Mouse (Mus musculus) C2C12 (cell line): Measurements from ENCODE around the gene Aurkaip1. TPM values are rescaled to one million over a fixed set of nuclear protein-coding genes. Genes with fewer than 3 reads are reported as not detected.
A peak's percentile ranks its signal among the peaks of the same experiment; 100 is the strongest.

Experiments used
- H3K27me3 ChIP-seq: one replicate; pipeline ENCODE4 v1.6.1; 2011; ENCODE audit not compliant: control insufficient read depth, insufficient read depth, insufficient read length
- H3K36me3 ChIP-seq: one replicate; pipeline ENCODE4 v1.6.1; 2011; ENCODE audit not compliant: control insufficient read depth, insufficient read depth
- H3K4me3 ChIP-seq: one replicate; pipeline ENCODE4 v1.5.1; 2011; ENCODE audit warnings: mild to moderate bottlenecking, control low read depth; ENCODE audit not compliant: poor library complexity, insufficient read depth, severe bottlenecking
- H3K79me2 ChIP-seq: one replicate; pipeline ENCODE4 v1.6.1; 2011; ENCODE audit not compliant: control insufficient read depth, insufficient read depth
- H3K79me3 ChIP-seq: one replicate; pipeline ENCODE4 v1.6.1; 2011; ENCODE audit warnings: low read depth, control low read depth
- H3ac ChIP-seq: one replicate; pipeline ENCODE3; 2011; ENCODE audit warnings: low read depth; ENCODE audit not compliant: control insufficient read depth, insufficient read length
- CEBPB ChIP-seq: IDR thresholded peaks from one replicate; pipeline ENCODE4 v1.6.1; 2011; ENCODE audit warnings: low read depth, mild to moderate bottlenecking, control low read depth, moderate library complexity
- CTCF ChIP-seq: IDR thresholded peaks from one replicate; pipeline ENCODE4 v1.5.1; 2011; ENCODE audit not compliant: control insufficient read depth, insufficient read depth, insufficient read length
- FOSL1 ChIP-seq: IDR thresholded peaks from one replicate; pipeline ENCODE4 v1.8.0; 2011; ENCODE audit warnings: mild to moderate bottlenecking, low read length; ENCODE audit not compliant: poor library complexity, insufficient read depth, severe bottlenecking
- MAX ChIP-seq: IDR thresholded peaks from one replicate; pipeline ENCODE4 v1.6.1; 2011; ENCODE audit warnings: mild to moderate bottlenecking, control low read depth
- MYOD1 ChIP-seq: IDR thresholded peaks from one replicate; pipeline ENCODE4 v1.6.1; 2011; ENCODE audit warnings: low read depth; ENCODE audit not compliant: control insufficient read depth, insufficient read length
- MYOG ChIP-seq: IDR thresholded peaks from one replicate; pipeline ENCODE4 v1.6.1; 2011; ENCODE audit not compliant: control insufficient read depth, insufficient read length; ENCODE audit errors: extremely low read depth
- USF1 ChIP-seq: IDR thresholded peaks from one replicate; pipeline ENCODE4 v1.6.1; 2011; ENCODE audit warnings: low read depth, mild to moderate bottlenecking, control low read depth, moderate library complexity
- microRNA-seq: library from miRNA; unstranded; fragments of <30 nt; microRNA quantifications from one replicate; pipeline ENCODE4, GENCODE M21; 2019; ENCODE audit warnings: borderline microRNAs expressed
- polyA plus RNA-seq: library from polyadenylated mRNA; unstranded; fragments of >200 nt; fragmentation: generic; extraction: Trizol; gene quantifications from one replicate; pipeline ENCODE4 v1.2.1, GENCODE M21; 2012; ENCODE audit warnings: missing spikeins

Aurkaip1 gene
- polyA plus RNA-seq, 1 experiment = 140 TPM

DNA sequence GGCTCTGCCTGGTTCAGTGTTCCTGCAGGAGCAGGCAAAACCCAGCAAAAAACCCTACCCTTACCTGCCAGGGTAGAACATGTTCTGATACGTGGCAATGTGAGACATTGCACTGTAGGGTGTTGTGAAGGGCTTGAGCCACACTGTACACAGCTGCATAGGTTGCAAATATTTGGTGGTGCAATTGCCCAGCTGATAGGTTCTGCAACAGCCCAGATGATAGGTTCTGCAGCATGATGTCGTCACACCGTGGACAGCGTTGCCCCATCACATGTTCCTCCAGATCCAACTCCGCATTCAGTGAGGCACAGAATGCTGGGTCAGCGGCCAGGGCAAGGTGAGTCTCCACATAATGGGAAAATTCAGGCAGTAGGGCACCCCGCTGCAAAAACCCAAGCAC is 30.7 kb downstream of the Aurkaip1 start:
- no peak for TF ChIP-seq MYOD1
- TF ChIP-seq MYOG = no peak
- no peak for TF ChIP-seq CTCF
- TF ChIP-seq CEBPB = no peak
- no peak for TF ChIP-seq FOSL1
- TF ChIP-seq USF1 = no peak
- no peak for TF ChIP-seq MAX
- Histone ChIP-seq H3K4me3 (no peak overlapping the region), H3K27me3 (no peaks in the 10 kb centered on the region), H3K79me3 (no peaks in the 10 kb centered on the region), H3ac (no peak overlapping the region), H3K36me3 (peaks cover 28% of the 10 kb centered on the region), H3K79me2 (peaks cover 5% of the 10 kb centered on the region)

DNA sequence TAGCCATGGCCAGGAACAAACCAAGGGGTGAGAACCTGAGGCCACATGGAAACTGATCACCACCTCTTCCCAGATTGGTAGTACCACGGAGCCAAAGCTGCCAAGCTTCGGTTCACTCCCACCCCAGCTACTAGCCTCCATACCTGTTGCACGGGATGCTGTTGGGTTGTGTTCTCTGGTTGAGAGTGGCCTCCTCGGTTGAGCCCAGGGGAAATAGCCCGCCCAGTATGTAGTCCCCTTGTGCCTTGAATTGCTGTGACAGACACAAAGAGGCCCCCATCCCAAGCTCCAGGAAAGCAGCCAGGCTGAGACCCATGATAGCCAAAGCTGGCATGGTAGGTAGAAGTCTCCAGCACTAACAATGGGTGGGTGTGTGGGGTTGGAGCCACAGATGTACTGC is 31.9 kb downstream of the Aurkaip1 start, which contains the start of gene Tas1r3:
Gene Tas1r3, minus strand, starts transcription at position 362 of the 400 bp plus-strand sequence.
- no peak within 1 kb of the TSS for H3K4me3 ChIP-seq
- H3K36me3 ChIP-seq = peaks cover 29% of the 10 kb centered on the region
- H3K79me3 ChIP-seq = no peaks in the 10 kb centered on the region
- H3ac ChIP-seq = no peak within 1 kb of the TSS
- peaks cover 9% of the 10 kb centered on the region for H3K79me2 ChIP-seq
- H3K27me3 ChIP-seq = no peaks in the 10 kb centered on the region
- TF ChIP-seq USF1 (no peak), MYOD1 (no peak), MYOG (no peak), CTCF (no peak), FOSL1 (no peak), MAX (no peak), CEBPB (no peak)

DNA sequence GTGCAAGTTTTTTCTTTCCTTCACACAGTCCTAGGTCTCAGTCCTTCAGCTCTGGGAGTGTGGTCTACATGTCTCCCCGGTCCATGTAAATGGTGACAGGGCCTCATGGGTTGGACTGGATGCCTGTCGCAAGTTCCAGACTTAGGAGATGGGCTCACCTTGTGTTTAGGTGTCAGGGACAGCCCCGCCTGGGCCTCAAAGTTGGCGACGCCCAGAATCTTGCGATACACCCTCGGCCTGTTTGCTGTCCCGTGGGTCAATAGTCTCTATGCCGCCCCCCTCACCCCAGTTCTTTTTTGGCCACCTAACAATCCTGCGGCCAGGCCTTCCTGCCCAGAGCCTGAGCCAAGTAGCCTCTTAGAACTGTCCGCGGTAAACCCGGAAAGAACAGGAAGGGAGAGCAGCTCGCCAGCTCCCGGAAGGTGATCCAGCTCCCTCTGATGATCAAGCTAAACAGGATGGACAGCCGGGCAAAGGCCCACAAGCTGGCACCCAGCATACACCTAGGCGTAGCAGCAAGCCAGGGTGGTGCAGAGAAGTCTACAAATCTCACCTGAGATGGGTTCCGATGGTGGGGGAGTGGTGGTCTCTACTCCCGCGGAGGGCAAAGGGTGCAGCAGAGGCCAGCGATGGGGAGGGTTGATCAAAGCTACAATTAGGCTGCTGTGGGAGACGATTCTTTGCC is 37.7 kb downstream of the Aurkaip1 start:
- peaks cover 64% of the 10 kb centered on the region for H3K79me2 ChIP-seq
- no peaks in the 10 kb centered on the region for H3K27me3 ChIP-seq
- H3ac ChIP-seq = peak overlapping the region; percentile 92
- peak overlapping the region; percentile 69 for H3K4me3 ChIP-seq
- TF ChIP-seq MYOD1 (no peak), USF1 (no peak), CEBPB (no peak), CTCF (no peak), MYOG (no peak)
- peaks cover 28% of the 10 kb centered on the region for H3K36me3 ChIP-seq
- peaks cover 26% of the 10 kb centered on the region for H3K79me3 ChIP-seq

DNA sequence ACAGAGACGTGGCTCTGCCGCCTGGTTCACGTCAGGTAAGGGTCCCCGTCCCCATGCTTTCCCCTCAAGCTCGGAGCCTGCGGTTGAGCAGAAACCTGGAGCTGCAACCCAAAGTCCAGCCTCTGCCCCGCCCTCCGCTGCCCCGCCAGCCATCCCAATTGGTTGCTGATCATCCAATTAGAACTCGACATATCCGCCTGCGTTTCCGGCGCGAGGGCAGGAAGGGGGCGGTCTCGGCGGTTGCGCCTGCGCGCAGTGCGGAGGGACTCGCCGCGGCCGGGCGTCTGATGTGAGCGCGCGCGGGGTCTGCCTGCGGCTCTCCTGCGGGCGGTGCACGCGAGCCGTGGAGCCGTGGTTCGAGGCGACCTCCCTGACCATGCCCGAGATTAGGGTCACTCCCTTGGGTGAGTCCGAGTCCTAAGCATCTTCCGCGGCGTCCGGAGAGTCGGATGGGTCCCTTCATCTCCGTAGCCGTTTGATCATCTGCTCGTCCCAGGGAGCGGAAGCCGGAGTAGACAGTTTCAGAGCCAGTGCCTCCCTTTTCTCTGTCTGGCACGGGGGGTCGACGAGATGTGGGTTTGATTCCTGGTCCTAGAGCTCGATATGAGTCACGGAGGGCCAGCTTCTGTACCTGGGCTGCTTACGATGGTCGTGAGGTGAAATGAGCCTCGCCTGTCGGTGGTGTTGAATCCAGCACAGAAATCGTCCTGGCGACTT is 38.4 kb downstream of the Aurkaip1 start, which contains the start of the genes Cptp and Ints11:
Gene Cptp, minus strand, starts transcription at position 124 of the 717 bp plus-strand sequence.
Gene Ints11, plus strand, starts transcription at position 230 of the 717 bp plus-strand sequence.
- H3ac ChIP-seq = peak within 1 kb of the TSS; percentile 99
- H3K79me3 ChIP-seq = peaks cover 29% of the 10 kb centered on the region
- peaks cover 29% of the 10 kb centered on the region for H3K36me3 ChIP-seq
- TF ChIP-seq MAX = no peak
- TF ChIP-seq CEBPB = no peak
- no peak for TF ChIP-seq USF1
- TF ChIP-seq MYOG = no peak
- no peak for TF ChIP-seq CTCF
- no peak for TF ChIP-seq FOSL1
- no peak for TF ChIP-seq MYOD1
- H3K27me3 ChIP-seq = no peaks in the 10 kb centered on the region
- H3K79me2 ChIP-seq = peaks cover 71% of the 10 kb centered on the region
- H3K4me3 ChIP-seq = peak within 1 kb of the TSS; percentile 69

DNA sequence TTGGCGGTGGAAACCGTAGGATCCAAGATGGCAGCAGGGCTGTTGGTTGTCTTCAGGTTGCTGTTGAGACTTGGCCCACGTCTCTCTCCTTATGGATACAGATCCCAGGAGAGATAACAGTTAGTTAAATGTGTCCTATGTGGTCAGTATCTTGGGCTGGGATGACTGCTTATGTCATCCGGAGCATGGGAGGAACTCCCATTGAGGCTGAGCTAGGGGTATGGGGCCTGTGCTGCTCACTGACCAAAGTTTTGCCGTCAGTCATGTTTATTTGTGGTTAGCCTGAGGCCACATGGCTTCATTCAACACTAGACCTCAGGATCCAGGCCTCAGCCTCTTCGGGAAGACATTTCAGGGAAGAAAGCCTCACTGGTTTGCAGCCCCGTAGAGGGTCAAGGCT is 40.3 kb downstream of the Aurkaip1 start:
- peaks cover 35% of the 10 kb centered on the region for H3K36me3 ChIP-seq

More for the DNA sequence above, 40.3 kb downstream of the Aurkaip1 start:
- Histone ChIP-seq H3K79me2 (peaks cover 75% of the 10 kb centered on the region), H3K4me3 (no peak overlapping the region), H3K27me3 (no peaks in the 10 kb centered on the region), H3ac (no peak overlapping the region), H3K79me3 (peaks cover 32% of the 10 kb centered on the region)
- TF ChIP-seq USF1 (peak; percentile 36), FOSL1 (no peak), MYOG (no peak)

Small RNA genes within 50 kb of the gene (microRNA-seq; reads per million reads assigned to microRNA genes)
- gene Gm27743 = not detected

Other genes starting within 250 kb of the Aurkaip1 start
- 6.3 TPM for gene Slc35e2, start 229.9 kb upstream of the Aurkaip1 start, polyA plus RNA-seq
- gene Cdk11b, start 206.4 kb upstream of the Aurkaip1 start, polyA plus RNA-seq = 40.4 TPM
- not detected for gene Gm10563, start 185.9 kb upstream of the Aurkaip1 start, polyA plus RNA-seq
- 4.5 TPM for gene Mmp23, start 177.9 kb upstream of the Aurkaip1 start, polyA plus RNA-seq
- gene Mib2, start 162.1 kb upstream of the Aurkaip1 start, polyA plus RNA-seq = 16.2 TPM
- gene Fndc10, start 136.9 kb upstream of the Aurkaip1 start, polyA plus RNA-seq = 9.0 TPM
- 92.4 TPM for gene Ssu72, start 126.5 kb upstream of the Aurkaip1 start, polyA plus RNA-seq
- 0.39 TPM for gene Tmem240, start 96.5 kb upstream of the Aurkaip1 start, polyA plus RNA-seq
- gene Atad3a, start 70.2 kb upstream of the Aurkaip1 start, polyA plus RNA-seq = 72.9 TPM
- 1.0 TPM for gene Vwa1, start 56.6 kb upstream of the Aurkaip1 start, polyA plus RNA-seq
- gene Tmem88b, start 45.4 kb upstream of the Aurkaip1 start, polyA plus RNA-seq = 0.18 TPM
- gene Ankrd65, start 40.8 kb upstream of the Aurkaip1 start, polyA plus RNA-seq = not detected
- gene Mrpl20, start 28.4 kb upstream of the Aurkaip1 start, polyA plus RNA-seq = 262 TPM
- 18.8 TPM for gene Ccnl2, start 18.8 kb upstream of the Aurkaip1 start, polyA plus RNA-seq
- gene Mxra8, start 8.4 kb downstream of the Aurkaip1 start, polyA plus RNA-seq = 38.0 TPM
- gene Dvl1, start 16.1 kb downstream of the Aurkaip1 start, polyA plus RNA-seq = 46.6 TPM
- 0.08 TPM for gene Tas1r3, start 32.1 kb downstream of the Aurkaip1 start, polyA plus RNA-seq
- gene Cptp, start 38.2 kb downstream of the Aurkaip1 start, polyA plus RNA-seq = 11.8 TPM
- 68.4 TPM for gene Ints11, start 38.3 kb downstream of the Aurkaip1 start, polyA plus RNA-seq
- gene Pusl1, start 60.5 kb downstream of the Aurkaip1 start, polyA plus RNA-seq = 30.7 TPM
- 31.0 TPM for gene Acap3, start 60.5 kb downstream of the Aurkaip1 start, polyA plus RNA-seq
- gene Ube2j2, start 112.6 kb downstream of the Aurkaip1 start, polyA plus RNA-seq = 68.2 TPM
- 2.4 TPM for gene C1qtnf12, start 131.0 kb downstream of the Aurkaip1 start, polyA plus RNA-seq
- gene B3galt6, start 161.4 kb downstream of the Aurkaip1 start, polyA plus RNA-seq = 6.6 TPM
- 141 TPM for gene Sdf4, start 161.6 kb downstream of the Aurkaip1 start, polyA plus RNA-seq
- gene Tnfrsf4, start 182.6 kb downstream of the Aurkaip1 start, polyA plus RNA-seq = 0.54 TPM
- 0.30 TPM for gene Tnfrsf18, start 194.9 kb downstream of the Aurkaip1 start, polyA plus RNA-seq
- gene Ttll10, start 228.1 kb downstream of the Aurkaip1 start, polyA plus RNA-seq = not detected